Mouse (Mus musculus) spleen, postnatal 10 days (tissue): Measurements from ENCODE around the gene Drg1.

Source experiments
- DNase-seq, 2 experiments: peaks; one replicate each; pipeline ENCODE4 v3.0.0; 2021 to 2022; ENCODE audit warnings: low spot score in 2 of 2

Gene Drg1

DNA sequence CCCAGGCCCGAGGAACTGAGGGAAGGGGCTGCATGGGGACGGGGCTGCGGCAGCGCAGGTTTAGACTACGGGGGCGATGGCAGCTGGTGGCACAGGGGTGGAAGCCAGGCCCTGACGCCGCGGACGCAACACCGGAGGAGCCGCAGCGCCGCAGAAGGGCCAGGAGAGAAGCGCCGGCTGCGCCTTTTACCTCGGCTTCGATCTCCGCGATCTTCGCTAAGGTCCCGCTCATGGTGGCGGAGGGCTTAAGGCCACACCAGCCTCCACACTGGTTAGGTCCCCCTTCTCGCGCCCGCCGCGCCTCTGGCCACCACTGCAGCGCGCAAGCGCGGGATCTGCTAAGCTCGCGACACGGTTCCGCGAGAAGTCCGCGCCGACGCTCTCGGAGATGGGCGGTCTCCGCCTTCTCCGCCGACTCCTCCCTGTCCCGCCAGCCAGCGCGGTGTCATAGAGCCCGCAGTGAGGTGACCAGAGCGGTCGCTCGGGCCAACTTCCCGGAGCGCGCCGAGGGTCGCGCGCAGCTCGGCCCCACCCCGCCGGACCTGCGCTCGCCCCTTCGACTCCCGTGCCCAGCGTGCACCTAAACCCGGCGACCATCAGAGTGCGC, at the start of gene Drg1:
Gene Drg1, minus strand, starts transcription at position 337 of the 607 bp plus-strand sequence.
- DNase-seq, result peak; percentile 90 to 95

DNA sequence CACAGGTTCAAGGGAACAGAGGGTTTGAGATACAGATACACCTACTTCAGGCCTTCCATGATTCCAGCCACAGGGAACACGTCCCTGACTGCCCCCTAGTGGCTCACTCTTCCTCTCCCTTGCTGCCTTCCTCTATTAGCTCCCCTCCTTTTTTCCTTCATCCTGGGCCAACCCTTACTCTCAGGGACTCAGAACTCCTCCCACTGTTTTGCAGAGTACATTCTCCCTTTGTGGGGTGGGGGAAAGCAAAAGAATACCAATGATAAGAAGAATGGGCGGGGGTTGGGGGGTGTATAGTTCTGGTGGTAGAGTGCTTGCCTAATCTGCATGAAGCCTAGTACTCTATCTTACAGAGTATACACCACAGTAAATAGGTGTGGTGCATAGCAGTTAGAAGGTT, 47.9 kb upstream of the Drg1 start:
- DNase-seq, result peak in 1 of 2 experiments; percentile 68

DNA sequence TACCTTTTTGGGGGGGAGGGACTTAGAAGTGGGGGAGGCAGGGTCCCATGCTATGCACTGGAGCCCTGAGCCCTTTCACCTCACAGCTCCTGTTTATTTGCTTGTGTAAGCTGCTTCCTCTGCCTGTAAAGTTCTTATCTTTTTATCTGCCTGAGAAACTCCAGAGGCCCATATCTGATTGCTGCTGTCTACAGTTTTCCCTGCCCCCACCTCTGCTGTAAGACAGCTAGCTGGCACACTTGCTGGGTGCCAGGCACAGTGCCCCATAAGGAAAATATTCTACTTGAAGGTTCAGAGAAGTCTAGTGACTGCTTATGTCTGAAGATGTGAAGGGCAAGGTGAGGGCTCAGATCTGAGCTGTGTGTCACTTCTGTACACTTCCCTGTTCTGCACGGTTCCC, 47.1 kb upstream of the Drg1 start:
- DNase-seq, result no peak

DNA sequence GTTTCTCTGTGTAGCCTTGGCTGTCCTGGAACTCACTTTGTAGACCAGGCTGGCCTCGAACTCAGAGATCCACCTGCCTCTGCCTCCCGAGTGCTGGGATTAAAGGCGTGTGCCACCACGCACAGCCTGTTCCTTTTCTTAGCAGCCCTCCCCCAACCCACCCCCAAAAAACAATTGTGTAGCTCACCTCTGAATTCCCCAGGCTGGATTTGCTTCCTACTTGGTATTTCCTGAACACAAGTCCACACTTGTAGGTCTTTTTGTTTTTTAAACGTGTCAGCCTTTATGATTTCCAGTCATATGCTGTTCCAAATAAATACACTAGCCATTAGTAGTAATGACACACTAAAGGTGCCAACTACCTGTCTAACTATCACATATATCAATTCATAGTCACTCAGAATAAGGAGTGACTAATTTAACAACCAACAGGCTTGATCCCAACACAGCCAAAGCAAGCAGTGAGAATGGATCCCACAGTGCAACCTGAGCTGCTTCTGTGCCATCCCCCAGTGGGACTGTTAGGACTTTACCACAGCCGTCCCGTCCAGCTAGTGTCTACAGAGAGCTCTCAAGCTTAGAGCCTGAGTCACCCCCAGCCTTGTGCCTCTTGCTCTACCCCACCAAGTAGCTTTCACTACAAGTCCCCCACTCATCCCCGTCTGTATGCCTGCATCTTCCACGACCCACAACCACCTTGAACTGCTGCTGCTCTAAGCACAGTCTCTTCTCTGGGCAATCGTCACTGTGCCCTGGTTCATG, 45.6 kb upstream of the Drg1 start:
- DNase-seq, result no peak

DNA sequence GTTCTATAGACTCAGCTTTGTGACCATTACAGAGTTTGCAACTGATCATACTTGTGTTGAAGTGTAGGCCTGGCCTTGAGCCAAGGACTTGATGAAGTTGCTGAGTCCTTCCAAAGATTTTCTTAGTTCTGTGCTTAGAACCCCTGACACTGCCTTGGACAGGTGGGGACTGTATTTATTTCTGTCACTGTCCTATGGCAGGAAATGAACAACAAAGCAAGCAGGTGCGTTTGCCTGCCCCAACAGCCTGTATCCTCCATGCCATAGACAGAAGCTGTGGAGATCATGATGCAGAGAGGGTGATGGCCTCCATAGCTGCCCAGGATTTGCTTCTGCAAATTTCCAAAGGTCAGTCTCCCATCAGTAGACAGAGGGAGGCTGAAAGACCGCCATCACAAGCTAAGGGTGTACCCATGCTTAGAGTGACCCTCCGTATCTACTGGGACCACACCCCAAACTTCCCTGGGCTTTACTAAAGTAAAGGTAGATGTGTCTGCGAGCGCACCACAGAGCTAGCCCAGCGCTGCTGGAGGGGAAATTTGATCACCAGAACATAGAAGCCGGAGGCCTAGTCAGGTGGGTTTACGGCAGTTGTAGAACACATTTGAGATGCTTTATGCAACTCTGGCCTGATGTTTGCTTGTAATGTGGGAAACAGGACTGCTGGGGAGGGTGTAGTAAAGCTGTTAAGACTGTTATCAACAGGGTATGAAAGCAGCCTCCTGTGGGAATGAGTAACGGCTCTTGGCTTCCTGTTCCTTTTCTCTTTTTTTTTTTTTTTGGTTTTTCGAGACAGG, 44.8 kb upstream of the Drg1 start:
- DNase-seq, result no peak

DNA sequence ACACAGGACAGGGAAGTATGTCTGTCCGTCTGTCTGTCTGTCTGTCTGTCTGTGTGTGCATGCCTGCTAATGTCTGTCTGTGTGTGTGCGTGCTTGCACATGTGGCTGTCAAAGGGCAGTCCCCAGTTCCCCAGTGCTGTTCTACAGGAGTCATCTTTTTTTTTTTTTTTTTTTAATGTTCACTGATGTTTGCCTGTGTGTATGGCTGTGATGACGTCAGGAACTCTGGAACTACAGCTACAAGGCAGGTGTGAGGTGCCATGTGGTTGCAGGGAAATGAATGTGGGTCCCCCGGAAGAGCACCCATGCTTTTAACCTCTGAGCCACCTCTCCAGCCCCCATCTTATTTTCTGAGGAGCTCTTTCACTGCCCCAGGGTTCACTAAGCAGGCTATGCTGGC, 43.7 kb upstream of the Drg1 start:
- DNase-seq, result no peak

DNA sequence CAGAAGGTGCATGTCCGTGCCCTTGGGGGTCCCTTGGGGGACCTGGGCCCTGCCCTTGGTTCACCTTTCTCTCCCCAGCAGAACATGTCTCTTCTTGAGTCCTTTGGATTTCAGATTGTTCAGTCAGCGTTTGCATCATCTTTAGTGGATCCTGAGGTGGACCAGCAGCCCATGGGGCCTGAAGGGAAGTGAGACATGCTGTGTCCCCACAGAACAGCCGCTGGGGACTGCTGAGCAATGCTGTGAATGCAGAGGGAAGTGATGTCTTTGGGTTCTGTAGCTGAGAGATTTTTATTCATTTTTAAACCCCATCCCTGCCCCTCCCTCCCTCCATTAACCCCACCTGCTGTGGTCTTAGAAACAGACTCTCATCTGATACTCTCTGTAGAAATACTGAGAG, 41.7 kb upstream of the Drg1 start:
- DNase-seq, result no peak

DNA sequence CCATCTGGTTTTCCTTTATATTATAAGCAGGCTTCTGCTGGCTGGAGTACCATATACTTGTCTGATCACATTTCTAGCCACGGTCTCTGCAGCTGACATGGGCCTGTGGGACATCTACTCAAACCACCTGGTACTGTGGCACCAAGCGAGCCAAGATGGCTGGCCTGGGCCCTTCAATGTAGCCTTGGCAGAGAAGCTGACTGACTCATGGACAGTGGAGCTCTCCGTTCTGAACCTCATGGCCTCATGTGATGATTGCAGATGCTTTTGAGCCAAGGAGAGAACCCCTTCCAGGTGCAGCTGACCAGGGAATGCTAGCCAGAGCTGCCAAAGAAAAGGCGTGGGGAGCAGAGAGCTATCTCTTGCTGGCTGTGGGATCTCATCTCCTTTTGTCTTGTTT, 39.6 kb upstream of the Drg1 start:
- no peak for DNase-seq

DNA sequence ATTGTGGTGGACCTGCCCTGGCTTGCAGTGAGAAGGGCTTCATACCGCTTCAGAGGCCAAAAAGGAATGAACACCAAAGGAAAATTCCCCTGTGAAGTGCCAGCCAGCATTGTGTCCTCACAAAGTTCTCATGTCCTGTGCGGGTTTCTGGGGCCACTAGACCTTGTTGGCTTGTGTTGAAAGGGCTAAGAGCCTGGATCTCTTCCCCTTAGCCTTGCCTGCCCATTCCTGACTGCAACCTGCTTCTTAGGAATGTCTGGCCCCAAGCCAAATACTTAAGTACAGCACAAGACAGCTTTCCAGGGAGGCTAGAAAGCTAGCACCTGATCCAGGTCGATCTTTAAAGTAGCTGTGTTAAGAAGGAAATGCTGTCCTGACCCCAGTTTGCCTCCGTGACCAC, 36.6 kb upstream of the Drg1 start:
- DNase-seq, result no peak

DNA sequence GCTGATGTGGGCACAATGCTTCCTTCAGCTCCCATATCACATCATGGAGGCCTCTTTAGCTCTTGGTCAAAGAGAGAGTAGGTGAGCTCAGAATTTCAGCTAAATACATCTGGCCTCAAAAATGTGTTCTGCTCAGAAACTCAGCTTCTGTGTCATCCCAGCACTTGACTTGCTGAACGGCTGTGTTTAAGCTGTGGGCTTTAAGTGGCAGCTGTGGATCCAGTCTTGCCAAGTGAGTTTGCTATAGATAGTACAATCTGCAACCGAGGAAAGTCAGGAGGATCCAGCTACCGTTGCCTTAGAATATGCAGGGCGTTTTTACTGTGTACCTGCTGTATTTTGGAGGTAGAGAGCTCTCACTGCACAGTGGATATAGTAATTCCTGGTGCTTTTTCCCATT, 36.2 kb upstream of the Drg1 start:
- DNase-seq, result no peak

DNA sequence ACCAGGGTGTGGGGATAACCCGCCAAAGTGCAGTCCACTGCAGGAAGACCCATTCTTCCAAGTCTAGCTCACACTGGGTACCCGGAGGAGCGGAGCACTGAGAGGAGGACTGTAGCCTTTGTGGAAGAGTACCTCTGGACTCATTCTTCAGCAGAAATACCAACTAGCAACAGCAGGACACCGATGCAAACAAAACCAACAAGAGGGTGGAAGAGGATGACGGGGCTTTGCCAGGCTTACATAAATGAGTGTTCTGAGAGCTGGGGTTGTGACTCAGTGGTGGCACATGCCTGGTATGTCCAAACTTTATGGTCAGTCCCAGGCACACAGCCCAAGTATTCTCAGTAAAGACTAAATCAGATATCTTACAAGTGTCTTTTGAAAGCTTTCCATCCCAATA, 34.9 kb upstream of the Drg1 start:
- DNase-seq, result no peak

DNA sequence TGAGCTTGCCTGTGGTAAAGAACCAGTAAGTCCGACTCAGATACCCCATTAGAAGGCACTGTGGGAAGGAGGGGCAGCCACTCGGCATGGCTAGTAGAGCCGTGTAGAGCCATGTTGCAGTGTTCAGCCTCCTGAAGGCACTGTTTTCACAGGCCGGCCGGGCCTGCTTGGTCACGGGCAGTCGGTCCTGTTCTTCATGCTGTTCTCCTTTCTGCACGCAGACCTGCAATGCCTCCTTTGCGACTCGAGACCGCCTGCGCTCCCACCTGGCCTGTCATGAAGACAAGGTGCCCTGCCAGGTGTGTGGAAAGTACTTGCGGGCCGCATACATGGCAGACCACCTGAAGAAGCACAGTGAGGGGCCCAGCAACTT, 32.6 kb upstream of the Drg1 start:
- DNase-seq, result no peak

DNA sequence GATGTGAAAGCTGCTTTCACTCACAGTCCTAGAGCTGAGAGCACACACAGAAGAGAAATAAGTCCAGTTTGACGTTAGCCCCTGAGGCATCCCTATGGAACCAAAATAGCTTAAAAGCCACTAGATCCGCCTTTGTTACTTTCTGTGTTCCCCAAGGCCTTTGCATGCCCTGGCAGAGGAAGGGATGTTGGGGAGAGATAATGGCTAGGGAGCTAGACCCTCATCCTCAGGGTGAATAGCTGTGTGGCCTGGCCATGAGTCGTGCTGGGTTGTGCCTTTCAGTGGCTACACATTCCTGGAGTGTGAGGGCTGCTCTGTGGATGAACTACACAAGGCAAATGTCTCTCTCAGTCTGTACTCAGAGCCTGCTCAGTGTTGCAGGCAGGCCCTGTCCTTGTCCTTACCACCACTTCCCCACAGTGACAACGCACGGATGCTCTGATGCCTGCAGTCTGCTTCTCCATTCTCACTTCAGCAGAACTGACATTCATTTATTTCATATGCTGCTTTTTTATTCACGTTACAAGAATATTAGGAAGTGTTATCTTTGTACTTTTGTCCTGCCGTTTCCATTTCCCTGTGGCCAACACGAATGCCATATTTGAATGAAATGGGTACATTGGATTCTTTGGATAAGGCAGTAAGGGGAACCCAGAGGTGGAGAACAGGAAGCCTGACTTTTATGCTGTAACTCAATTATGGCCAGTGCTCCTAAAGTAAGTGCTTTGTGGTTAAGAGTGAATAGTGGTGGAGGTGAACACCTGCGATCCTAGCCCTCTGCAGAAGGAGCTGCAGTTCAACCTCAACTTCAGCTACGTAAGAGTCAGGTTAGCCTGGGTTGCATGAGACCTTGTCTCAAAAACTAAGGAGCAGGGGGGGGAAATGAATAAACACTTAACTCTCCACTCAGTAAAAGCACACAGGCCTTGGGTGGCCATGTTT, 31.9 kb upstream of the Drg1 start:
- no peak for DNase-seq

DNA sequence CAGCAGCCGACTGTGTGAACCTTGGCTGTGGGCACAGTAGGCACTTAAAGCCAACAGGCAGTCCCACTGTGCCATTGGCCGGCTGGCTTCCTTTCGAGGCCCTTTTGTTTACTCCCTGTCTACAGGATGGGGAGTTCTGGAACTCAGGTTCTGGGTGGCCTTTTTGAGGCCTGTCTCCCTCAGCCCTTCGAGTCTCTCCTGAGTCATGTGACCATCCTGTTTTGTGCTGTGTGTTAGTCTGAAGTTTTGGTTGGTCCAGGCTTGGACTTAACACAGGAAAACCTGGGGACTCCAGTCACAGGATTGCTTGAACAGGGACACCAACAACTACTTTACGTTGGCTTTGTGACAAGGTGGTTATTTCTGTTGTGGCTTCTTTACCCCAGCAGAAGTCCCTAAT, 29.8 kb upstream of the Drg1 start:
- DNase-seq, result no peak

DNA sequence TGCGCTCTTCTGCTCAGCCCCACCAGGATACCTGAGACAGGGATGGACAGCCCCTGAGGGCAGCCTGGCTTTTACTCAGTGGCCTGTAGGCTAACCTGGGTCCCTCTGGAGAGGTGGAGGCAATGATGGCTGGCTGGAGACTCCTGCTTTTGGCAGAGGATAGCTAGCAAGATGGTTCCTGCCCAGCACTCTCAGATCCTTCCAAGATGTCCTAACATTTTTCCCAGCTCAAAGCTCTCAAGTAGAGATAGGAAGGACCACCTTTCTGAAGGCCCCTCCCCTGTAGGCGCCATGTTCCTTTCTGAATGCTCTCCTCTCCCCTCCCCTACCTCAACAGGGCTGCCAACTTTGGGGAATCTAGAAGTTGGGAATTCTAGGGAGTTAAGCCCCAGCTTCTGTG, 28.4 kb upstream of the Drg1 start:
- DNase-seq, result no peak

DNA sequence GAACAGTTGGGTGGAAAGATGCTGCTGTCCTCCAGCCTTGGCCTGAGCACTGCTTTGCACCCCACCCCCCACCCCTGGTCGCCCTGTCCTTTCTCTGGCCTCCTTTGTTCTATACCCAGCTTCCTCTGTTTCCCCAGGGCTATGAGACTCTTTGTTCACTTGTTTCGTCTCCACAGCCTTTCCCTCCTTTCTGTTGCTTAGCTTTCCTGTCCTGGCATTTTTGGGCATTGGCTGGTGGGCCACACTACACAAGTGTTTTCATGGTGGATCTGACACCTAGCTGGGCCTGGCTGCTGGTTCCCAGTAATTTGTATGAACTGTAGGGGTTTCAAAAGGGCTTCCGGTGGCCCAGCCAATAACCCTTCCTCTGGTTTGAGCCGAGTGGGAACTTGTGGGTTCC, 27.1 kb upstream of the Drg1 start:
- no peak for DNase-seq

DNA sequence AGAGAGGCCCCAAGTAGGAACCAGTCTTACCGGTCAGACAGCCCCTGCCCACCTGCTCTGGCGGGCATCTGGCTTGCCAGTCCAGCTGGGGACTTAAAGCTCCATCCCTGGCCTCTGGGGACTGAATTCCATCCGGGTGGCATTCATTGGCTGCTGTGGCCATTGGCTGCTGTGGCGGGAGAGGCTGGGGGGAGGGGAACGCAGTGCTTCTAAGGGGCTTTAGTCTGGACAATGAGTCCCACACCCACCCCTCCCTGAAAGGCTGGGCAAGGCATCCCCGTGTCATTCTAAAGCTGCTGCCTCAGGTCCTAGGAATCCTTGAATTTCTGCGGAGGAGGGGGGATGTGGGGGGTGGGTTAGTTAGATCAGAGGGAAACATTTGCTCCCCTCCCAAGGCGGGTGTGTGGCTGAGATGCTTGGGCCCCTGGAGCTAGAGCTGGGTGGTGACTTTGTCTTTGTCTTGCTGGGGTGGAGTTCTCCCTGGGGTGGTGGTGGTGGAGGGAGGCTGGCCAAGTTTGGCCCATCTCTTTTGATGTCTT, 26.6 kb upstream of the Drg1 start:
- no peak for DNase-seq

DNA sequence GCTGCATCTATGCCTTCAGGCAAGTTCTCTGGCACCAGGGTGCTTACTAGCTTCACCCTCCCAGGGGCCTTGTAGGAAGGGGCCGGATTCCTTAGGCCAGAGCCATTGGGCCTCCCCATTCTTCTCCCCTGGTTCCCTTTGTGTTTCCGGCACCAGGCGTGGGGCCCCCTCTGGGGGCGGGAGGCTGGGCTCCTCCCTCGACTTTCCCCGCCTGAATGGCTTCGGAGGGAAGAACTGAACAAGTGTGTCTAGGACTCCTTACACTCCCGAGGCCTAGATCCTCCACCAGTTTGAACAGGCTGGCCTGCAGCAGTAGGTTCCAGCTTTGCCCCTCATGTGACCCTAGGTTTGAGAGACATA, 25.8 kb upstream of the Drg1 start:
- DNase-seq, result peak; percentile 59 to 64

DNA sequence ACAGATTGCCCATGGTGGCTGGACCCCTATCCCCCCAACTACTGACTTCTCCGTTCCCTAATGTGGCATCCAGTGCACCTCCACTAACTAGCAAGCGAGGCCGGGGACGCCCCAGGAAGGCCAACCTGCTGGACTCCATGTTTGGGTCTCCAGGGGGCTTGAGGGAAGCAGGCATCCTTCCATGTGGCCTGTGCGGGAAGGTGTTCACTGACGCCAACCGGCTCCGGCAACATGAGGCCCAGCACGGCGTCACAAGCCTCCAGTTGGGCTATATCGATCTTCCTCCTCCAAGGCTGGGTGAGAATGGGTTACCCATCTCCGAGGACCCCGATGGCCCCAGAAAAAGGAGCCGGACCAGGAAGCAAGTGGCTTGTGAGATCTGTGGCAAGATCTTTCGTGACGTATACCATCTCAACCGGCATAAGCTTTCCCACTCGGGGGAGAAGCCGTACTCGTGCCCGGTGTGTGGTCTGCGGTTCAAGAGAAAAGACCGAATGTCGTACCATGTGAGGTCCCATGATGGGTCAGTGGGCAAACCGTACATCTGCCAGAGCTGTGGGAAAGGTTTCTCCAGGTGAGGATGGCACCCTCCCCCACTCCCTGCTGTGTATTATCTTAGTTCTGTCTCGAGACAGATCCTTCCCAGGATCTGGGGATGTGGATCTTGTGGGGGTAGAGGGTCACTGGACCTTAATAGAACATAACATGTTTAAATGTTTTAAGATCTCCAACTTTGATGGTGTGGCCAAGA, 25.3 kb upstream of the Drg1 start:
- peak; percentile 52 to 68 for DNase-seq

DNA sequence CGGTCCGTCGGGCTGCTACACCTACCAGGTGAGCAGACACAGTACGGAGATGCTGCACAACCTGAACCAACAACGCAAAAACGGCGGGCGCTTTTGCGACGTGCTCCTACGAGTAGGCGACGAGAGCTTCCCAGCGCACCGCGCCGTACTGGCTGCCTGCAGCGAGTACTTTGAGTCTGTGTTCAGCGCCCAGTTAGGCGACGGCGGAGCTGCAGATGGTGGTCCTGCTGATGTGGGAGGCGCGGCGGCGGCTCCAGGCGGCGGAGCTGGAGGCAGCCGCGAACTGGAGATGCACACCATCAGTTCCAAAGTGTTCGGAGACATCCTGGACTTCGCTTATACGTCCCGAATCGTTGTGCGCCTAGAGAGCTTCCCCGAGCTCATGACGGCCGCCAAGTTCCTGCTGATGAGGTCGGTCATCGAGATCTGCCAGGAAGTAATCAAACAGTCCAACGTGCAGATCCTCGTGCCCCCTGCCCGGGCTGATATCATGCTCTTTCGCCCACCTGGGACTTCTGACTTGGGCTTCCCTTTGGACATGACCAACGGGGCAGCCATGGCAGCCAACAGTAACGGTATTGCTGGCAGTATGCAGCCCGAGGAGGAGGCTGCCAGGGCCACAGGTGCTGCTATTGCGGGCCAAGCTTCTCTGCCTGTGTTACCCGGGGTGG, 24.6 kb upstream of the Drg1 start:
- peak; percentile 70 to 72 for DNase-seq
